Mouse (Mus musculus): ENCODE measurements around the gene Palld.

The Palld gene

GRCm38 (mm10) chr8:61692129-61692528, 210.4 kb downstream of the Palld start:
- no peak for DNase-seq (ENCODE audit: low read depth in 1 of 2, low spot score in 2 of 2)

- no peak for DNase-seq (ENCODE audit: low read depth in 1 of 2, low spot score in 2 of 2)
Measured at GRCm38 (mm10) chr8:61691391-61691790, 211.1 kb downstream of the Palld start.

DNA sequence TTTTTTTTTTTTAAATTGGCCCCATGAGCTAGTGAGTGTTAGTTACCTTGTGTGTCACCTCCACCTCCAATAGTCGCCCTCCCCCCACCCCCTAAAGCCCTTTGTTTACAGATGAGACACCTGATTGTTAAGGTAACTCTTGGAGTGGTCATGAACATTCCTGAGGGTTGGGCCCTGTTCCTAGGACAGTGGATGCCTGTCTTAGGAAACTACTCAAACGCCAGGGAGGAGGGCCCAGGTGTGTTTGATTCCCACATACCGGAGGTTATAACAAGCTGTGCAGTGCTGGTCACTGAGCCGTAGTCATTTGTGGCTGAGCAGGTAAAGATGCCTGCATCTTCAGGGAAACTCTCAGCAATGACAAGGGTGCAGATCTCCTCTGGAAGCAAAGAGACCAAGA, 215.4 kb downstream of the Palld start:
- DNase-seq (ENCODE audit: low read depth in 1 of 2, low spot score in 2 of 2): no peak

DNA sequence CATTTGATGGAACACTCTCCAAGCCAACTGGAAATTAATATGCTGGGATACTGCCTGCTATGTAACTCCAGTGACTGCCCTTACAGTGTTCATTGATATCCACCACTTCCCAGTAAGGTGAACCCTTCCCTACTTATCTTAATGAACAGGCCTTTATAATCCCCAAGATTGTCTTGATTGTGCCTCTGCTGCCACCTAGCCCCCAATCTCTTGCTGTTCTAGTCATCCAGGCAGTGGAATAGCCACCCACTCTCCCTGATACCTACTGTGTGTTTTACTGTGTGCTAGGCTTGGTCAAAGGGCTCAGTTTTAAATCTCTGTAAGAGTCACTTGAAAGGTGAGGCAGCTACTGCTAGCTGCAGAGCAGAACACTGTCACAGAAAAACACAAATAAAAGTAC, 216.2 kb downstream of the Palld start:
- no peak for DNase-seq (ENCODE audit: low read depth in 1 of 2, low spot score in 2 of 2)

GRCm38 (mm10) chr8:61685280-61685679, 217.2 kb downstream of the Palld start:
- DNase-seq (ENCODE audit: low read depth in 1 of 2, low spot score in 2 of 2): no peak

DNA sequence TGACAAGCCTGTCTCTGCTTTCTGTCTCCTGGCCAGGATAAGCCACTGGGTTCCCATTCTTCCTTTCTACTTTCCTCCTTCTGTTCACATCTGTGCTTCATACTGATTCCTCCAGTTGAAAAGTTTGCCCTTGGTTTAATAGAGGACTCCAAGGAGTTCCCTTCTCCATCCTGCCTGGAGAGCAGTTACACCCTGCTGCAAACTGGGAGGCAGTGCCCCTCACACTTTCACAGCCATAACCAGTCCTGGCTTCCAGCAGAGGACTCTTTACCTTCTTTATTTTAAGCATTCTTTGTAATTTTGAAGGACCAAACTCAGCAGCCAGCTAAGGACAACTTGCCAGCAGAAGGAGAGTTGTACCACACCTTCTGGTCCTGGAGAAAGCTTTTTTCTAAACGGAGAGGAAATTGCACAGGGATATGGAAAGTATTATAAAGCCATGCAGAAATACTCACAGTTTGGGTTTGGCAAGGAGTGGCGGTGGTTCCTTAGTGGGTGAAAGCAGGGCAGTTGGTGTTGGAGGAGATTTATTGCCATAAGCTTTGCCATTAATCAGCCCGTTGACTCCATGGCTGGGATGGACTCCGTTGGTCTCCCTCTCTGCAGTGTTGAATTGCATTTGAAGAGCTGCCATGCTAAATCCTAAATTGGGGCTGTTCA, 218.1 kb downstream of the Palld start:
- no peak for DNase-seq (ENCODE audit: low read depth in 1 of 2, low spot score in 2 of 2)

DNA sequence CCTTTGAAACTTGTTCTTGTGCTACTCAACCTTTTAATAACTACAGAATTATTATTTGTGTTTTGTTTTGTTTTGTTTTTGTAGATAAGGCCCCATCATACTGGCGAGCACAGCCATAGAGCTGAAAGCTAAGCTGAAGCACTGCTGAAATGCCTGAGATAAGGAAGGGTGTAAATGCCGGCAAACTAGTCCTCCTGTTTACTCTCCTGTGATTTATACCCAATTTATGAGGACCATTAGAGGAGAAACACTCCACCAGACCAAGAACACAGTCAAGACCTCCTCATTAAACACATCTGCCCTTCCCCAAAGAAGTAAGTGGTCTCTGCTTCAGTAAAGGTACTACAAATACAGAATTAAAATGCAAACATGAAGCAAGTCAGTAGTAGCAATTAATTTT, 219.6 kb downstream of the Palld start:
- DNase-seq (ENCODE audit: low read depth in 1 of 2, low spot score in 2 of 2): no peak

DNA sequence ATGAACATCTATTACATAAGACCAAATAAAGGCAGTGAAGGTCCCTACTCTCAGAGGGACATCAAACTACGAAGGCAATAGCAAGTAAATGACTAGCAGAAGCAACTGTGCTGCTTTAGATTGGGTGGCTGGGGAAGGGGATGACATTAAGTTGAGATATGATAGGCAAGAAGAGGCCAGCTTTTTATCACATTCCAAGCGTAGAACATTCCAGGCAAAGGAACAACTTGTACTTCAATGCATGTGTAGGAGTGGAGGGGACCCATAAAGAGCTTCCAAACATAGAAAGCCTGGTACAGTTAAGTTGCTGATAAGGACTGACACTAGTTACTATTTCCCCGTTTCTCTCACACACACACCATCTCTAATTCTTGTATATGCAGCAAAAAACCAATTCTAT, 221.3 kb downstream of the Palld start:
- no peak for DNase-seq (ENCODE audit: low read depth in 1 of 2, low spot score in 2 of 2)

DNA sequence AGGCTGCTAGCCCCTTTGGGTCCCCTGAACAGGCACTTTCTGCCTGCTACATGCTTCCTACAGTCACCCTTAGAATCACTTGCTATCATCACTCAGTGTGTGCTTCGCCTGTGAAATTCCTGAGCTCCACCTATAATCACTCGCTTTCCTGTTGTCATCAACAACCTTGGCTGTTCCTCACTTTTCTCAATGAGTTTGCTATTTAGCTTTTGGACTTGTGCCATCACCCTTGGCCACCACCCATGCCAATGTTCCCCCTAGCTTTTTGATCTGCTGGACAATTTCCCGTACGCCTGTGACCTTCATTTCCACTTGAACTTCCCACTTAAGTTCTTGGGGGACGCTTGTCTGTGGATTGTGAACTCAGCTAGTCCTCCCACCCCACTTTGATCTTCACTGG, 225.3 kb downstream of the Palld start:
- no peak for DNase-seq (ENCODE audit: low read depth in 1 of 2, low spot score in 2 of 2)

DNA sequence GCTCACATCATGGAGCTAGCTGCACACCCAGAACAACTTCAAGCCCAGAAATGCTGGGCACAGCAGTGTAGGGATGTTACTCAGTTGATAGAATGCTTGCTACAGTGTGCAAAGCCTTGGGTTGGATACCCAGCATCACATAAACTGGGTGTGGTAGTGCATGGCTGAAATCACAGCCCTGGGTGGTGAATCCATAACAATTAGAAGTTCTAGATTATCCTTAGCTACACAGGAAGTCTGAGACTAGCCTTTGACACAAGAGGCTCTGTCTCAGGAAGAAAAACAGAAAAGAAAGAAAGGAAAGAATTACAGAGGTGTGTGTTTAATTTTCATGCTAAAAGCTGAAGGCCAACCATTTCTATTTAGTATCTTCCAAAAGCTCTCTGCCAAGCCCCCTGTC, 231.3 kb downstream of the Palld start:
- no peak for DNase-seq (ENCODE audit: low read depth in 1 of 2, low spot score in 2 of 2)

GRCm38 (mm10) chr8:61670376-61670775, 232.1 kb downstream of the Palld start:
- no peak for DNase-seq (ENCODE audit: low read depth in 1 of 2, low spot score in 2 of 2)

GRCm38 (mm10) chr8:61666919-61667318, 235.6 kb downstream of the Palld start:
- DNase-seq (ENCODE audit: low read depth in 1 of 2, low spot score in 2 of 2): no peak

- no peak for DNase-seq (ENCODE audit: low read depth in 1 of 2, low spot score in 2 of 2)
Measured at GRCm38 (mm10) chr8:61665021-61665420, 237.5 kb downstream of the Palld start.

GRCm38 (mm10) chr8:61664162-61664561, 238.3 kb downstream of the Palld start:
- no peak for DNase-seq (ENCODE audit: low read depth in 1 of 2, low spot score in 2 of 2)

GRCm38 (mm10) chr8:61662829-61663228, 239.7 kb downstream of the Palld start:
- DNase-seq (ENCODE audit: low read depth in 1 of 2, low spot score in 2 of 2): no peak

GRCm38 (mm10) chr8:61661611-61662010, 240.9 kb downstream of the Palld start:
- no peak for DNase-seq (ENCODE audit: low read depth in 1 of 2, low spot score in 2 of 2)

GRCm38 (mm10) chr8:61660961-61661360, 241.5 kb downstream of the Palld start:
- DNase-seq (ENCODE audit: low read depth in 1 of 2, low spot score in 2 of 2): no peak

DNA sequence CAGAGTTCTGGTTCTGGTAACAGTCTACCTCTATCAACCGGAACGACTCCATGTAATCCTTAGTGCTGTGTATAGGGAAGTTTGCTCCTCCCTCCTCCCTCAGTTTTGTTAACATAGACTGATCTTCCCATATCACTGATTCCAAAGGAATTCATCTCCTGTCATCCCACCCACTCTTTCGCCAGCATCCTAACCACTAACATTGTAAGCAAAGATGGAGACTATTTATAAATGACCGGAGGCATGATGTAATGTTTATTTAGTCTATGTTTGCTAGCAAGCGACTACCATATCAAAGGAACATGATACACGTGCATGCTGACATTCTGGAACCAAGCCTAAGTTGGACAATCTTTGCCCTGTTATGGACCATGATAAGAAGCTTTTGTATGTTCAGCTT, 250.5 kb downstream of the Palld start:
- no peak for DNase-seq (ENCODE audit: low read depth in 1 of 2, low spot score in 2 of 2)

GRCm38 (mm10) chr8:61646195-61646835, 256.2 kb downstream of the Palld start:
- DNase-seq (ENCODE audit: low read depth in 1 of 2, low spot score in 2 of 2): no peak

DNA sequence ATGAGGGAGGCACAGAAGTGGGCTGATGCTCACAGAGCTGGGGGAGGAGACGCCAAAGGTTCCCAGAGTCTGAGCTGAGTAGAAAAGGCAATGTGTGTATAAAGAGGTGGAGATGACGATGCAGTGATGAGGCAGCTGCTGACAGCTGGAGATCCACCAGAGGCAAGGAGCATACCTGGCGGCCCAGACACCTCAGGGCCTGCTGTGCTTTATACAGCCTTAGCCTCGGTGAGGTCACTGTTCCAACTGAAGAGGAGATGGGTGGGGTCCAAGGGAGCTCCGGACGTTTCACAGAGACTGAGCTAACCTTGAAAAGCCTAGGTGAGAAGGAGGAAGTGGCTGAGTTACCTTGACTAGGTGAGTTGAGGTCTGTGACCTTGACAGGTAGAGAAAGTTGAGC, 256.8 kb downstream of the Palld start:
- no peak for DNase-seq (ENCODE audit: low read depth in 1 of 2, low spot score in 2 of 2)

GRCm38 (mm10) chr8:61643215-61643614, 259.3 kb downstream of the Palld start:
- DNase-seq (ENCODE audit: low read depth in 1 of 2, low spot score in 2 of 2): no peak

GRCm38 (mm10) chr8:61642358-61642847, 260.1 kb downstream of the Palld start:
- DNase-seq (ENCODE audit: low read depth in 1 of 2, low spot score in 2 of 2): no peak

DNA sequence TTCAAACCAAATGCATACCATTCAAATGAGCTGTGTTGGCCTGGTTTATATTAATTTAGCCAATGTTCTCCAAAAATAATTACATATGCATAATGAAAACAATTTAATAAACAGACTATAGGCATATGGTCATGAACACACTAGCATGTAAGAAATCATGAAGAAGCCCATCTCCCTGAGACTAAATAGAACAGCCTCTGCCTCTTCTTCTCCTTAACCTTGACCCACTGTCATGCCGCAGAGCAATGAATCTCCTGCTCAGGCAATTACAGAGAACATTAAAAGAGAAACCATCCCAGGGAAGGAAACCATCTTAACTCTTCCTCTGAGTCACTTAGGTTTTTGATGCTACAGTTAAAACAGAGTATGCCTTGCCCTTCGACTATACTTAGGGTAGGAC, 262.9 kb downstream of the Palld start:
- no peak for DNase-seq (ENCODE audit: low read depth in 1 of 2, low spot score in 2 of 2)
